Mouse (Mus musculus) thymus, adult 2 months (tissue): Measurements from ENCODE around the gene Exoc4.

Experiments used
- CTCF ChIP-seq: fragments of 200-500 bp; IDR thresholded peaks from 2 replicates; pipeline ENCODE4 v1.5.1; 2012; ENCODE audit warnings: mild to moderate bottlenecking, control low read depth, low read length, moderate library complexity, borderline replicate concordance; ENCODE audit not compliant: control insufficient read depth, poor library complexity, insufficient read depth; ENCODE audit errors: extremely low read depth
- POLR2A ChIP-seq: fragments of 200-500 bp; IDR thresholded peaks from 2 replicates; pipeline ENCODE4 v1.6.1; 2012; ENCODE audit warnings: mild to moderate bottlenecking, low read length, control low read depth, moderate library complexity; ENCODE audit not compliant: control insufficient read depth, poor library complexity, insufficient read depth; ENCODE audit errors: extremely low read depth

DNA sequence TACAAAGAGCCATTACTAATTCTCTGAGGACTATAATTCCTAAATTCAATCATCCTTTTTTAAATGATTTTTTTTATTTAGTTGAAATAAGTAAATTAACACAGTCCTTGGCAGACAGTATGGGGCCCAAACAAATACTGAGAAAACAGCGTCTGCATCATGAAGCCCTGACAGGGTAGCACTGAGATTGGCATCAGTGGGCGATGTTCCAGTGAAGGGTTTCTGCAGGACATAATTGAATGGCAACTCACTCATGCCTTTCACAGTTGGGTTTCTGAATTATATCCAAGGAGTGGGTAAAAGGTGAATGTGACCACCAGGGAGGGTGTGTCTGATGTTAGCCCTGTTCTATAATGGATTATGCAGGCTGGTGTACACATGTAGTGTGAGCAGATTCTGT is 674.7 kb downstream of the Exoc4 start:
- no peak for TF ChIP-seq POLR2A
- TF ChIP-seq CTCF, result no peak
